29 mouse cellular contexts compared by ENCODE assay signal in the genomic region with DNA sequence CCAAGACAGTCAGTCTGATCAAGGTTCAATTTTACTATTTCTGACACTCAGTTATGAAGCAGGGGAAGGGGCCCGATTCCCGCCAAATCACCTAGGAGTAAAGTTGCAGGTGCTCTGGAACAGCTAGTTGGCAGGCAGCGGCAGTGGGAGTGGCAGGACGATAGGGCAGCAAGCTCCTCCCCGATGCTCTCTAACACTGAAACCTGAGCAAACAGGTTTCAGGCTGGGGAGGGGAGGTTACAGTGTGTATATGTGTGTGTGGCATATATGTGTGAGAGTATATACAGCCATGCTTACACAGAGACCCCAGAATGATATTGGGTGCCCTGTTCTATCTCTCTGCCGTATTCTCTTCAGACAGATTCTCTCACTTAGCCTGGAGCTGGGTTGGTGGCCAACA. TPM values are rescaled to one million over a fixed set of nuclear protein-coding genes. Genes with fewer than 3 reads are reported as not detected.
"Had no signal": no experiment of that assay in that cellular context is flagged by ENCODE, and none has a peak within 500 bp of the region (broad histone marks: within the 10 kb centered on the region; RNA-seq: fewer than 3 reads in every experiment).

No protein-coding gene starts in this region.

RNA-seq across cellular contexts. Expression of a gene that starts 48.0 kb away (rescaled TPM):
- total RNA-seq: common myeloid progenitor, adult 5-6 weeks; gastrocnemius, adult 18-20 months; gastrocnemius, adult 2 months; gastrocnemius, adult 8-10 months; gastrocnemius, postnatal 36 days; granulocyte monocyte progenitor cell, adult 5-6 weeks; heart, adult 18-20 months had no signal
- polyA plus RNA-seq: cerebellum, adult 2 months; cortical plate, adult 2 months; embryonic facial prominence, embryonic 10.5 days; embryonic facial prominence, embryonic 11.5 days; embryonic facial prominence, embryonic 12.5 days; erythroblast, embryonic 14.5 days; forebrain, embryonic 10.5 days; forebrain, embryonic 11.5 days; forebrain, embryonic 12.5 days; forebrain, embryonic 13.5 days; forebrain, embryonic 14.5 days; forebrain, embryonic 15.5 days; forebrain, embryonic 16.5 days had no signal

RNA-seq across cellular contexts. Expression of a gene that starts 53.9 kb away (rescaled TPM):
- total RNA-seq: common myeloid progenitor, adult 5-6 weeks; forebrain, postnatal 0 days; gastrocnemius, adult 18-20 months; gastrocnemius, adult 2 months; gastrocnemius, adult 8-10 months; gastrocnemius, postnatal 10 days; gastrocnemius, postnatal 14 days; gastrocnemius, postnatal 25 days; gastrocnemius, postnatal 36 days; granulocyte monocyte progenitor cell, adult 5-6 weeks; heart, adult 18-20 months had no signal
- polyA plus RNA-seq: cerebellum, adult 2 months; cortical plate, adult 2 months; embryonic facial prominence, embryonic 10.5 days; embryonic facial prominence, embryonic 11.5 days; embryonic facial prominence, embryonic 12.5 days; embryonic facial prominence, embryonic 13.5 days; embryonic facial prominence, embryonic 14.5 days; embryonic facial prominence, embryonic 15.5 days; erythroblast, embryonic 14.5 days; forebrain, embryonic 10.5 days; forebrain, embryonic 11.5 days; forebrain, embryonic 12.5 days; forebrain, embryonic 13.5 days; forebrain, embryonic 14.5 days; forebrain, embryonic 15.5 days; forebrain, embryonic 16.5 days; forebrain, postnatal 0 days; frontal cortex, adult 2 months; gonadal fat pad, adult 2 months had no signal
